Mouse (Mus musculus) embryonic fibroblast, embryonic 13.5 days (primary cell): ENCODE data around the gene Gm15517.

Source experiments
- CTCF ChIP-seq: IDR thresholded peaks from 2 replicates; pipeline ENCODE4 v1.5.1; 2011; ENCODE audit warnings: mild to moderate bottlenecking, control low read depth, low read length, moderate library complexity, borderline replicate concordance; ENCODE audit not compliant: insufficient read depth
- POLR2A ChIP-seq: IDR thresholded peaks from 2 replicates; pipeline ENCODE4 v1.6.1; 2011; ENCODE audit warnings: low read depth, mild to moderate bottlenecking, control low read depth, low read length, moderate library complexity

- no peak for TF ChIP-seq CTCF
- no peak for TF ChIP-seq POLR2A
These were observed 11.3 kb downstream of the Gm15517 start for GRCm38 (mm10) chr7:44272546-44272945.
